Mouse (Mus musculus) testis, adult 2 months (tissue): Measurements from ENCODE around the gene Snd1.

Source experiments
- CTCF ChIP-seq: fragments of 200-500 bp; IDR thresholded peaks from 2 replicates; pipeline ENCODE4 v1.5.1; 2012; ENCODE audit warnings: low read depth, mild to moderate bottlenecking, inconsistent platforms, low read length, moderate library complexity; ENCODE audit not compliant: control insufficient read depth, insufficient read depth, insufficient replicate concordance
- POLR2A ChIP-seq: fragments of 200-500 bp; IDR thresholded peaks from 2 replicates; pipeline ENCODE4 v1.6.1; 2012; ENCODE audit warnings: low read depth, mild to moderate bottlenecking, inconsistent platforms, low read length, moderate library complexity; ENCODE audit not compliant: control insufficient read depth

GRCm38 (mm10) chr6:28592323-28592893 is 117.5 kb downstream of the Snd1 start:
- TF ChIP-seq CTCF (no peak), POLR2A (no peak)
